Mouse (Mus musculus) adrenal gland, adult 2 months (tissue): ENCODE results near the gene Bpifa1. TPM values are rescaled to one million over a fixed set of nuclear protein-coding genes. Genes with fewer than 3 reads are reported as not detected.
A peak's percentile ranks its signal among the peaks of the same experiment; 100 is the strongest.
"Not testable (repeated sequence)": the region's sequence is repeated elsewhere in the genome, so short reads cannot be mapped to it uniquely, and the experiment has no call there.

Experiments
- DNase-seq: peaks from one replicate; pipeline ENCODE4 v3.0.0; 2021
- long read RNA-seq: library from polyadenylated mRNA; stranded (forward); transcript quantifications from one replicate; pipeline ENCODE4 v2.0.0, GENCODE M21; 2021
- polyA plus RNA-seq: library from polyadenylated mRNA; depleted of rRNA; stranded (reverse); fragments of >200 nt; gene quantifications from 2 replicates; pipeline ENCODE4 v1.2.3, GENCODE M21; 2012; rRNA removed
- total RNA-seq, 2 experiments: library from RNA; stranded (reverse); gene quantifications; 2 replicates each; pipeline ENCODE4 v1.2.3; 2021

Gene Bpifa1
- total RNA-seq (not detected), polyA plus RNA-seq (not detected in 2 replicates)
- long read RNA-seq = 0 reads

DNA sequence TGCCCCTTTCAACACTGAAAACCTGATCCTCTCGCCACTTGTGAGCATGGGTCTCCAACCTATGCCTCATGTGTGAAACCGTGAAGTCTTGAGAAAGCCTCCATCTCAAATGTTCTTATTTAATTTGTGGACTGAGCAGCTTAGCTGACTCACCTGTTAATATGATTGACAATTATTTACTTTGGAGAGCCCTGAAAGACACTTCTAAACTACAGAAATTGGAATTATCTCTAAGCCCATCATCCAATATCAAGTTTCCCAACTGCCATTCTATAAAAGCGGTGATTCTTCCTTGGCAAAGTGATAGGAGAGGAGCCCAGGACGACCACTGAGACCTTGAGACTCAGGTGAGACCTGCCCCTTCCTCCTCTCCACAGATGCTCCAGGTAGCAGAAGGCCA, at the start of gene Bpifa1:
Bpifa1 (plus strand) TSS at position 301 of the 400 bp plus-strand sequence.
- no peak for DNase-seq

DNA sequence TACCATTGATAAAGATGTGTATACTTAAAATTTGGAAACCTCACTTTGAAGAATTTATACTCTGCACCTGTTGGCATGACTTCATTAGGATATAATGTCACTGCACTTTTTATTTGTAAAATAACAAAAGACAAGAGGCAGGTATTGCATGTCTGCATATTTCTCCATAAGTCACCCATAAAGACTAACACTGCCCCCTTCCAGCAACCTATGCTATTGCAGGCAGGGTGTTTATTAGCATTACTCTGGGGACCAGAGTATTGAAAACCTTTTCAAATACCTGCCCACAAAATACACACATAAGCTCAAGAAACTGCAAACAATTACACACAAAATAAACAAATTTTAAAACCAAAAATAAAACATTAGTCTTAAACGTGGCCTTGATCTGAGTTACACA, 44.9 kb upstream of the Bpifa1 start:
- DNase-seq = no peak

DNA sequence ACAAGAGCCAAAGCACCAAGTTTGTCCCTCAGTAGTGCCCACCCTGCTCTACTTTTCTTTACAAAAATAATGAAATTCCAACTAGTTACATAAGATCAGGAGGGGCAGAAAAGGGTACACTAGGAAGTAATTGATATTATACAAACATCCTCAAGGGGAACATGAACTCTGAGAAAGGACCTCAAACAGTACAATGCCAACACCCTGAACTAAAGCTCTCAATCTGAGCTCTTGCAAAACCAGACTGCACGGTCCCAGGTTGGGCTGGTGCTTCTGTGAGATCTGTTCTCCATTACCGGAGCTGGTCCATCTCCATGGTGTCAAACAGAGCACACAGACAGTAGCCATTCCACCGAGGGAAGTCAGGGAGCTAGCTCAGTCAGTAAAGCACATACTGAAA, 25.3 kb upstream of the Bpifa1 start:
- DNase-seq = no peak

DNA sequence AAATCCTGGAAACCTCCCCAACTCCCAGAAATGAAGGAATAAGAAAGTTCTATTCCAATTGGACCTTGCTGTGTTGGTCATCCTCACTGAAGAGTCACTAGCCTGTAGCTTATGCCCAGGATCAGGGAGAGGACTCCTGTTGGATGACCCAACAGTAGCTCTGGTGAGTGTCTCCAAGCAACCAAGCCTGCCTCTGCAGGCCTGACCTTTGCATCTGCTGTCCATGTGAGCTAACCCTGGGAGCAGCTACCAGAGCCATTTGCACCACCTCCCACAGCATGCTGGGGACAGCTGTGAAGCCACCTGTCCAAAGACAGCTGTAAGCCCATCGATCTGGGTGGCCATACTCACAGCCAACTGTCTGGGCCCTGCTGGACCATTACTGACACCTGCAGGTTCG, 12.6 kb upstream of the Bpifa1 start, which contains the start of gene Bpifa3:
Bpifa3 (plus strand) TSS at position 217 of the 400 bp plus-strand sequence.
- no peak for DNase-seq

DNA sequence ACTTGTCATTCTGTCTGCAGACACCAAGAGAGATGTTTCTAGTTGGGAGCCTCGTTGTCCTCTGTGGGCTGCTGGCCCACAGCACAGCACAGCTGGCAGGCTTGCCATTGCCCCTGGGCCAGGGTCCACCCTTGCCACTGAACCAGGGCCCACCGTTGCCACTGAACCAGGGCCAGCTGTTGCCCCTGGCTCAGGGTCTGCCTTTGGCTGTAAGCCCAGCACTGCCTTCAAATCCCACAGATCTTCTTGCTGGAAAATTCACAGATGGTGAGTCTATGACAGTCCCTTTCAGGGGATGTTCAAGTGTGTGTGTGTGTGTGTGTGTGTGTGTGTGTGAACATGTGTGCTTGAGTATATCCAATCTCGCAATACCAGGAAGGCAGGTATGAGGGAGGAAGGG, 1.1 kb downstream of the Bpifa1 start:
- no peak for DNase-seq

DNA sequence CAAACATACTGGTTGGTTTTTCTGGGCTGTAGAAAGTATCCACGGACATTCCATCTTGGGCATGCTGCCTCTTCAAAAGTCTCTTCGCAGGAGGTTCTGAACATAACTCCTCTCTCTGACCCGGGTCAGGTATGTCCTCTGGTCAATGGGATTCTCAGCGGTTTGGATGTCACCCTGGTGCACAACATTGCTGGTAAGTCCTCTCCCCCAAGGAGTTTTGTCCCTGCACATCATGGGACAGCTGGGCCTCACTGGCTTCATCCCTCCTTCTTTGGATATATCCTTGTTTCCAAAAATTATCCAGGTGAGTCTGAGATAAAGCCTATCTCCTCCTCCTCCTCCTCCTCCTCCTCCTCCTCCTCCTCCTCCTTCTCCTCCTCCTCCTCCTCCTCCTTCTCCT, 4.8 kb downstream of the Bpifa1 start:
- no peak for DNase-seq

DNA sequence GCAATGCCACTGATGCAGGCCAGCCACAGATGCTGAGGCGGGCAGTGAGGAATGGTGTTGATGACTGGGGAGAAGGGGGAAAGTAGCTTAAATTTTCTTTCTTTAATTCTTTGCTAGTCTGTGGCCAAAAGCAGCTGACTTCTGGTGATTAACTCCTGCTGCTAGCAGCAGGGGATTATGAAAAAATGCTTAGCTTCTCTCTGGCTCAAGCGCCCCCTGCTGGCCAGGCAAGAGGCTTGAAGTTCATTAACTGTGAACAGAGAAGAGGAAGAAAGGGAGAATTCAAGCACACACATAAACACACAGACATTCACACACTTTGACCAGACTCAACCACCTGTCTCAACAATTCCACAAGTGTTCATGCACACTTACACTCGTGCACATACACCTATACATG, 15.8 kb downstream of the Bpifa1 start:
- DNase-seq = peak; percentile 33

DNA sequence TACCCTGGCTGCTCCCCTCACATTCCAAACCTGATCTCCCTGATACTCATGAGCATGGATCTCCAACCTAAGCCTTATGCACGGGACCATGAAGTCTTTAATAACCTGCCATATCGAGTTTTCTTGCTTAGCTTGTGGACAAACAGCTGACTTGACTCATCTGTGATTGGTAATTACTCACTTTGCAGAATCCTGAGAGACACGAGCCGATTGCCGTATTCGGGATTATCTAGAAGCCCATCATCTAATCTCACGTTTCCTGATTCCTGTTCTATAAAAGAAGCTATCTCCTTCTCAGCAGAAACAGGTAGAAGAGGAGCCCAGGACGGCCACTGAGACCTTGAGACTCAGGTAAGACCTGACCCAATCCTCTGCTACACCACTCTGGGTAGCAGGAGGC, 19.6 kb downstream of the Bpifa1 start, which contains the start of gene Bpifa5:
Bpifa5 (plus strand) TSS at position 301 of the 400 bp plus-strand sequence.
- DNase-seq = no peak

DNA sequence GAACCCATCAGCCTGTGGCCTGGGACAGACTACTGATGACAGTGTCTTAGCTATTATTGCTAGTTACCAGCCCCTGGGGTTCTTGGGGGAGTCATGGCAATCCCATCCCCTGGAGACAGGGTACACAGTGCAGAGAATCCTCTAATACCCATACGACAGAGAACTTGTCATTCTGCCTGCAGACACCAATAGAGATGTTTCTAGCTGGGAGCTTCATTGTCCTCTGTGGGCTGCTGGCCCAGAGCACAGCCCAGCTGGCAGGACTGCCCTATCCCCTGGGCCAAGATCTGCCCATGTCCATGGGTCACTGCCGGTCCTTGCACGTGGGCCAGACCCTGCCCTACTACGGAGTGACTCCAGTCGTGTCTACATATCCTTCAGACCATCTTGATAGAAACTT, 20.6 kb downstream of the Bpifa1 start:
- no peak for DNase-seq

DNA sequence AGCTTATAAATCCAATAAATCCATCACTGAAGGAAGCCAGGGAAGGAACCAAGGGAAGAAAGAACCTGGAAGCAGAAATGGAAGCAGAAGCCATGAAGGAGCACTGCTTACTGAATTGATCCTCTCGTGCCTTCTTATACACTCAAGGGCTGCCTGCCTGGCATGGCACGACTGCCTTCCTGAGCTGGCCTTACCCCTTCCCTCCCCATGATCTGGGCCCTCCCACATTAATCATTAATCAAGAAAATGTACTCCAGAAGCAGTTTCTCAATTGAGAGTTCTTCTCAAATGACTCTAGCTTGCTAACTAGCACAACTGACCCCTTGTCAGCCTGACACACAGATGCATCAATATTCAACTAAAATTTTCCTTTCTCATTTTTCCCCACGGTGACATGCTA, 26.5 kb downstream of the Bpifa1 start:
- DNase-seq = no peak

DNA sequence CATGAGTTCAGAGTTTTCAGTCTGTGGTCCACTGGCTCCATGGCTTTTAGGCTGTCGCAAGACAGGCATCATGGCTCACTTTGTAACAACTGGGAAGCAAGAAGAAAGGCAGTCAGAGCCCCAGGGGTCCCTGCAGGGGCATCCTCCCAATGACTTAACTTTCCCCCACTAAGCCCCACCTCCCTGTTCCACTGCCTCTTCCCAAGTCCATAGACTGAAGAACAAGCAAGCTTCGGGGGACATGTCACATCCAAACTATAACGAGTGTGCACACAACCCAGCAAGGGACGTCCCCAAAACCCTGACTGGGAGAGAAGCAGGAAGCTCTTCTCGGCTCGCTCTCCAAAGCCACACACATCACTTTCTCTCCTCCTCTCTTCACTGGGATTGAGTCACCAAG, 28.9 kb downstream of the Bpifa1 start:
- no peak for DNase-seq

DNA sequence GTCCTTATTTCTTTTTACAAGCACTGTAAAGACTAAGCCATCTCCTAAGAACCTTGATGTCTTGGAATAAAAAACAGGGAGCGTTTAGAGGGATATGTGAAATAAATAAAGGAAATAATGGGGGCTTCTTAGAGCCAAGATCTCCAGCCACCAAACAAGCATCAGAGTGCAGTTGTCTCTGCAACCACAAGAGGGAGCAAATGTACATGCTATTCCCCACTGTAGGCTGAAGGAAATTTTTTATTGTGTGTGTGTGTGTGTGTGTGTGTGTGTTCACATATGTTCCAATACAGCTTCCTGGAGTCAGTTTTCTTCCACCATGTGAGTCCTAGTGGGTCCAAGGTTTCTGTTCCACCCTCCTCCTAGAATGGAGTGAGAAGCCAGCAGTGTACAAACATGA, 30.6 kb downstream of the Bpifa1 start:
- no peak for DNase-seq

DNA sequence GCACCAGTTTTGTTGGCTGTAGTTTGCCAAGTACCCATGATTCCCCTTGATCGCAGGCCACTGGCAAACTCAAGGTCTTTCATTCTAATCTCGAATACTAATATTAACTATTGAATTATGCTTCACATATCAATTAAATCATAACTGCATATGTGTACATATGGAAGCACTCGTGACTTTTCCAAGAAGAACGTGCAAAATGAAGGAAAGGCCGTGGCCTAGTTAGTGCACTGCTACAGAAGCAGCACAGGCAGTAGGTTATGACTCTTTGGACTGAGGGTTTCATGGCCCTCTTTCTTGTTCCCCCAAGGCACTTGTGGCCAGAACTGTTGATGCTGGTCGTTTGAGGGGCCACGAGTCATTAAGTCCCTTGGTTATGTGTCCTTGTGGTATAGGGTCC, 39.2 kb downstream of the Bpifa1 start:
- not testable (repeated sequence) for DNase-seq

DNA sequence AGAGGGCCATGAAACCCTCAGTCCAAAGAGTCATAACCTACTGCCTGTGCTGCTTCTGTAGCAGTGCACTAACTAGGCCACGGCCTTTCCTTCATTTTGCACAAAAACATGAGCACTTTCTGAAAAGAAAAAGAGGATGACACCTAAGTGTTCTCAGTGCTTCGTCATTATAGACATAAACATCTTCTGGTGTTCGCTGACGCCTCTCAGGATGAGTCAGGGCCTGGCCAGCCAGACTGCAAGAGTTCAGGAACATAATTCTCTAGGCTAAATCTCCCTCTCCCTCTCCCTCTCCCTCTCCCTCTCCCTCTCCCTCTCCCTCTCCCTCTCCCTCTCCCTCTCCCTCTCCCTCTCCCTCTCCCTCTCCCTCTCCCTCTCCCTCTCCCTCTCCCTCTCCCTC, 40.4 kb downstream of the Bpifa1 start:
- DNase-seq = peak; percentile 32

DNA sequence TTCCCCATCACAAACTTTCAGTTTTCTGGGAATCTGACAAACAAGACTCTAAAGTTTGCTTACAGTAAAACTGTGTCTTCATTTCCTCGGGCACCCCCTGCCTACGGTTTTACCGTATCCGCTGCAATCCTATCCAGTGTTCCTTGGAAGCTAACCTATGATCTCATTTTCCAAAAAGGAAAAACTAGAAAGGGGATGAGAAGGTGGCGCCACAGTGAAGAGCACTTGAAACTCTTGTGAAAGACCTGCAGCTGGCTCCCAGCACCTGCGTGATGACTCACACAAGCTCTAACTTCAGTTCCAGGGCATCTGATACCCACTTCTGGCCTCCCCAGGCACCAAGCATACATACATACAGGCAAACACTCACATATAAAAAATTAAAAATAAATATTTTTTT, 42.6 kb downstream of the Bpifa1 start:
- DNase-seq = no peak

DNA sequence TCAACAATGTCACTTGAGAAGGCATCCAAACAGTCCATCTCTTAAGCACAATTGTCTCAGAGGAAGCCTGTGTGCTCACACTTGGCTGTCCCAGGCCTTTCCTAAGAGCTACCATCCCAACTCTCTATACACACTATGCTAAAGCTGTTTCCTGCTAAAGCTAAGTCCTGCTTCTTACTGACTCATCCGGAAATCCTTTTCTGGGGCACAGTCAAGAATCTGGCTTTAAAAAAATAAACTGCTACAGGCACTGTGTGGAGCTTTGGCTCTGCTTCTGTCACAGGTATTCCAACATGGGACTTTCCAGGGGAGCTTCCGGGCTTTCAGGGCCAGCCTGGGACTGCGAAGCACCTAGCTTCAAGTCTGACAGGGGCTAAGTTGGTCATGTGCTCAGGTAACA, 43.1 kb downstream of the Bpifa1 start:
- no peak for DNase-seq

DNA sequence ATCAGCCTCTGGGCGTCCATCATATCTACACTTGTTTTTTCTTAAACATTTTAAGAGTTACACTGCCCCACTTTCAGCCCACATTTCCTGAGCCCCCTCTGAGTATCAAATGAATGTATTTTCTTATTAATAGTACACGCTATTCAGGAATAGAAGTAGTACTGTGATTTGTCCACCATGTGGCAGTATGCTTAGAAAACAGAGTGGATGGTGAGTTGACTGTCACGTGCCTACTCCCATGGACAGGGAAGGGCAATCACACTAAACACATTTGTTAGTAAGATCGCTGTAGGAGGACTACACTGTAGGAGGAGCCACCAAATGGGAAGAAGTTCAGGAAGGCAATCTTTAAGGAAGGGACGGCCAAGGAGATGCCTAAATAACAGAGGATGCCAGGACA, 44.8 kb downstream of the Bpifa1 start:
- no peak for DNase-seq

DNA sequence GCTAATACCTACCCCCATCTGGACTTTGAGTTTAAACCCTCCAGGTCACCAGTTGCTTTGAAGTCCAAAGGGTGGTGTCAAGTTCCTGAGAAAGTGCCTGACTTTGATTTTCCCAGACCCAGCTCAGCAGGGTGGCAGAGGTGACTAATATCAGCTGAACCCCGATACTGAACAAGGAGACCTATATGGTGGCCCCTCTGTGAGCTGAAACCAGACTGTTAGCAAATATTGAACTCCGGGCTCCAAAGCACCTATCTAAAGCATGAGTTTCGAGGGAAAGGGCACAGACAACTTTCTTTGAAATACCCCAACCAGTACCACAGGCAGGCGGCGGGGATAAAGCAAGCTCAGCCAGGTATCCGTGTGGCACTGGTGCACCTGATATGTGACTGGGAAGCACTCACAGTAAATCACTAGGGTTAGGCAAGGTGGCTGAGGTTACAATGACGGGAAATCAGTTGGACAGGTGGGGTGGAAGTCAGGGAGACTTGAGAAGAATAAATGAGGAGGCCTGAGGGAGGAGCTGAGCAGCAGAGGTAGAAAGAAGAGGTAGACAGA, 47.3 kb downstream of the Bpifa1 start:
- DNase-seq = no peak

DNA sequence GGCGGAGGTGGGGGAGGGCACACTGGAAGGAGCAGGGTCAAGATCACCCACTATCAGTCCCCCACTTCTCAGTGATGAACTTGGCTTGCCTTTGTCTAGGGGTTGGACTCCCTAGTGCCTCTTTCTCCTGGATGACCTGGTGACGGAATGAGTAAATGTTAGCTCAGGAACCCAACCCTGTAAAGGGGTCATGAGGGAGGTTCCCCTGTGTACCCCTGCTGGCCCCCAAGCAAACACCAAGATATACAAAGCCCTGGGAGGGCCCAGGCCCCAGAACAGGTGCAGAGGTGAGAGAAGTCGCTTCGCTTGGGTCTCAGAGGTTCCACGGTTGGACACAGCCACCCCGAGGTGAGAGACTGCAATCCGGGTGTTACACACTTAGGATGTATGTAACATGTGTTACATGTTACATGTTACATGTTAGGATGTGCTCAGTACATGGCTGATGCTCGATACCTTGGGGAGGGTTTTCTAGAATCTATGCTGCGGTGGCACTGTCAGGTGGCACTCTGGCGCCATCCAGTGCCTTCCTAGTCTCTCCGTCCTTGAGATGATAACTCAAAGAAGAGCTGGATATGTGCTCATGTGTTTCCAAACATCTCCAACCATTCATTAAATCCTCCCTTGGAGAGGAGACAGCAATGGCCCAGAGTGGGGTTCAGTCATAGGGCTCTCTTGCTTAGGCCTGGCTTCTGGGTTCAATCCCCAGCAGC, 48.0 kb downstream of the Bpifa1 start, which contains the start of gene Bpifb1:
Bpifb1 (plus strand) TSS at position 273 of the 713 bp plus-strand sequence.
- no peak for DNase-seq

DNA sequence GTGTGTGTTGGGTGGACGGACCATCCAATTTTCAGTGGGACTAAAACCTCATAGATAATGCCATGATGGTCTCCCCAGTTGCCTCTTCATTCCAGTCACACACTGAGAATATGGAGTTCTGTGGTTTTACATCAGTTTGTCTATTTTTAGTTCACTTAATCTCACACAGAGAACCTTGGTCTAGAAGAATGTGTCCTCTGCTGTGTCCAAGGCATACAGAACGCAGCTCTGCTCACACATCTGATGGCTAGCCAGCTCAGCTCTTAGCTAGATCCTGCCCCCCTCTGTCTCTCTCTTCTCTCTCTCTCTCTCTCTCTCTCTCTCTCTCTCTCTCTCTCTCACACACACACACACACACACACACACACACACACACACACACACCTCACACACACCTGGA, 49.5 kb downstream of the Bpifa1 start:
- DNase-seq = no peak

DNA sequence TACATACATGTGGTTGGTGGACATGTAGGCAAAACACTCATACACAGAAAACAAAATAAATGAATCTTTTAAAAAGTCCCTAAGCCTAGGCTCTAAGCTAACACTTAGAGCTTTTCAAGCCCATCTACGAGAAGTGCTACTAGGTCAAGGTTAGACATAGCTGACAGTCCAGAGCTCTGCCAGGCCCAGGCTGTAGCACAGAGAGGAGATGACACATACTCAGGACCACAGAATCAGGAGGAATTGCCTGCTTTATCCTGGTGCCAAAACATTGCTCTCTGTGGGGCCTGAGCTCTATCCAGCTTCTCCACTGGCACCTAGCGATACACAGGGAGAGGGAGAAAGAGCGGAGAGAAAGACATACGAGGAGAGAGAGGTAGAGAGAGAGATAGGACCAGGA, 50.4 kb downstream of the Bpifa1 start:
- peak; percentile 54 for DNase-seq

DNA sequence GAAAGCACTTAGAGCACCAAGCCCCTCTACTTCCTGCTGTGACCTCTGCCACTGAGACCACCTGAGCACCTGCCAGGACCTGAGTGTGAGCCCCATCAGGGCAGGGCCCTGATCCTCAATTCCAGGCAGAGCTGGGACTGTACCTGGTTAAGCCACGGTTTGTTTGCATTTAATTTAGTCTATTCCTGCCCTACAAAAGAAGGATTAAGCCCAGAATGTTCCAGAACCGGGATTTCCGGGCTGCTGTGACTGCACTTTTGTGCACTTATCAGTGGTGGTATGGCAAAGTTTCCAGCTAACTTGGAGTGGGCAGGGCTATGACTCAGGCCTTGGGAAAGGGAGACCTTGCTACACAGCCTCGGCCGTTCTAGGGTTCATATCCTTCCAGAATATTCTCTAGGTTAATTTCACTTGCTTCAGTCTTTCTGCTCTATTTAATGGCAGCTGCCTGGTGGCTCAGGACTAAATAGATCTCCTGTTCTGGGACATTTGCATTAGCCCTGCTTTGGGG, 51.4 kb downstream of the Bpifa1 start:
- peak; percentile 76 for DNase-seq

DNA sequence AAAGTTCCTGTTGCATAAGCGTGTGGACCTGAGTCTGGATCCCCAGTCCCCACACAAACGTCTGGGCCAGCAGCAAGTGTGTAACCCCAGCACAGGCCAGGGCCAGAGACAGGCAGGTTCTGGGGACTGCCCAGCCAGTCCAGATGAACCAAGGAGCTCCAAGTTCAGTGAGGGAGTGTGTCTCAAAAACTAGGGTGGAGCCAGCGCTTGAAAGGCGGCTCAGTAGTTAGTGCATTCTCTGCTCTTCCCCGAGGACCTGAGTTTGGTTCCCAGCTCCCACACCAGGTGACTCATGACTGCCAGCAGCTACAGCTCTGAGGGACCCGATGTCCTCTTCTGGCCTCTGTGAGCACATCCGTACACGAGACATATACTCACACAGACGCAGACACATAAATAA, 54.4 kb downstream of the Bpifa1 start:
- no peak for DNase-seq
